Mouse (Mus musculus): ENCODE measurements around the gene Dip2b. TPM values are rescaled to one million over a fixed set of nuclear protein-coding genes. Genes with fewer than 3 reads are reported as not detected.
A peak's percentile ranks its signal among the peaks of the same experiment; 100 is the strongest.

Gene Dip2b
- polyA plus RNA-seq, 1 experiment from 2014 or later: 2.4 TPM

DNA sequence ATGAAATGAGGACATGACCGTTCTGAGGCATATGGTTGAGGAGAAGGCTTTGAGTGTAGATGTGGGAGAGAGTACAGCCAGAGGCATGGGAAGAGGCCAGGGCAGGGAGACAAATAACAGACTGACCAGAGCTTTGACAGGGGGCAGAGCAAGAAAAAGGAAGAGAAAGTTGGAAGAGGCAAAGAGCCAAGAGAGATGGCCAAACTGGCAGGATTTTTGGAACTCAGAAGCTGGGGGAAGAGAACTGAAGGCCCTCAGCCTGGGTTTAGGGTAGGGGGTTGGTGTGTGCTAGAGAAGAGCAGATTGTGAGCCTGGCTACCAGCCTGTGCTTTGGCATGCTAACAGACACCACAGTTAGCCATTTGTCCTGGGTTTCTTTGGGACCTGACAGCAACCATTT is 187.4 kb downstream of the Dip2b start:
- no peaks in the 10 kb centered on the region for H3K9me3 ChIP-seq (replicated peaks)
- ATAC-seq (ENCODE audit: insufficient read depth): no peak
- WGBS (ENCODE audit: insufficient replicate concordance): 84% methylated on average over 1 of the region's 1 CpGs
- H3K4me1 ChIP-seq (replicated peaks): peaks cover 50% of the 10 kb centered on the region
- no peaks in the 10 kb centered on the region for H3K36me3 ChIP-seq (replicated peaks)
- H3K4me2 ChIP-seq: peak overlapping the region; percentile 71
- H3K4me3 ChIP-seq (replicated peaks): no peak overlapping the region
- peak overlapping the region; percentile 99 for H3K27ac ChIP-seq (replicated peaks)
- no peaks in the 10 kb centered on the region for H3K27me3 ChIP-seq
- no peak overlapping the region for H3K9ac ChIP-seq

DNA sequence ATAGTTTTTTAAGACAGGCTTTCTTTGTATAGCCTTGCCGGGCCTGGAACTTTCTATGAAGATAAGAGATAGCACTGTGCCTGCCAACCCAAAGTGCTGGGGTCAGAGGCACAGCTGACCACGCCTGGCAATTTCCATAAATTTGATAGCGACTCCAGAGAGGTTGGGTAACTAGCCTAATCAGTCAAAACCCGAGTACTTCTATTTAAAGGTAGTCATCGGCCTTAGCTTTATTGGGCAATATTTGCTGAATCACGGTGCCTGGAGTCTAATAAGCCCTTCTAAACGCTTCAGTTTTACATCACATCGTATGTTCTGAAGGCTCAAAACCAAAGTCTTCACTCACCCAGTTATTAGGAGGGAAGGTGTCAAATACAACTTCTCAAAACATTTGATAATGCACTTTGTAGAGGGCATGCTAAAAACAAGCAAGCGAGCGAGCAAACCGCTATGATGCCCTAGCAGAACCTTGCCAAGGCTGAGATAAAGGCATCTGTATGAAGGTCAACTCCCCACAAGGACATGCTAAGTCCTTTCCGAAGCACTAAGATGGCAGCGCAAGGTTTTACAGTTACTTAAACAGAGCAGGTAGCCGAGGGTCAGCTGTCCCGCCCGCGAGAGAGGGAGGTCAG is 188.7 kb downstream of the Dip2b start:
- Histone ChIP-seq H3K27ac (replicated peaks) (peak overlapping the region; percentile 99), H3K9ac (peak overlapping the region; percentile 94), H3K4me3 (replicated peaks) (peak overlapping the region; percentile 92), H3K27me3 (no peaks in the 10 kb centered on the region), H3K4me2 (peak overlapping the region; percentile 71), H3K9me3 (replicated peaks) (no peaks in the 10 kb centered on the region), H3K4me1 (replicated peaks) (peaks cover 63% of the 10 kb centered on the region), H3K36me3 (replicated peaks) (0 out of 2 replicates have a peak, but pooled peaks cover 2% of the 10 kb centered on the region)
- WGBS (ENCODE audit: insufficient replicate concordance): under 1% methylated on average over 17 of the region's 17 CpGs
- ATAC-seq (ENCODE audit: insufficient read depth): peak; percentile 79

GRCm38 (mm10) chr15:100227663-100228534 is 189.4 kb downstream of the Dip2b start, which contains the start of gene Atf1:
Gene Atf1, plus strand, starts transcription at chr15:100227819.
- under 1% methylated on average over 87 of the region's 133 CpGs for WGBS (ENCODE audit: insufficient replicate concordance)
- peak within 1 kb of the TSS; percentile 99 for H3K27ac ChIP-seq (replicated peaks)
- H3K4me2 ChIP-seq: peak within 1 kb of the TSS; percentile 71
- H3K9ac ChIP-seq: peak within 1 kb of the TSS; percentile 94
- peak; percentile 73 for ATAC-seq (ENCODE audit: insufficient read depth)
- H3K36me3 ChIP-seq (replicated peaks): peaks cover 9% of the 10 kb centered on the region
- H3K4me1 ChIP-seq (replicated peaks): peaks cover 65% of the 10 kb centered on the region
- H3K9me3 ChIP-seq (replicated peaks): no peaks in the 10 kb centered on the region
- H3K4me3 ChIP-seq (replicated peaks): peak within 1 kb of the TSS; percentile 92
- no peaks in the 10 kb centered on the region for H3K27me3 ChIP-seq

- Histone ChIP-seq H3K27me3 (no peaks in the 10 kb centered on the region), H3K9me3 (replicated peaks) (no peaks in the 10 kb centered on the region), H3K4me1 (replicated peaks) (peaks cover 69% of the 10 kb centered on the region), H3K36me3 (replicated peaks) (peaks cover 18% of the 10 kb centered on the region), H3K9ac (peak overlapping the region; percentile 94), H3K27ac (replicated peaks) (peak overlapping the region; percentile 99), H3K4me3 (replicated peaks) (peak overlapping the region; percentile 92), H3K4me2 (peak overlapping the region; percentile 71)
- WGBS (ENCODE audit: insufficient replicate concordance): 2% methylated on average over 16 of the region's 16 CpGs
- 0 out of 2 replicates have a peak, but pooled peaks have one; percentile 7 for ATAC-seq (ENCODE audit: insufficient read depth)
These were observed 190.3 kb downstream of the Dip2b start for GRCm38 (mm10) chr15:100228535-100229336.

GRCm38 (mm10) chr15:100230655-100231054 is 192.2 kb downstream of the Dip2b start:
- peak overlapping the region; percentile 92; the same call in 1 of the 2 replicates for H3K4me3 ChIP-seq (replicated peaks)
- 42% methylated on average over 1 of the region's 1 CpGs for WGBS (ENCODE audit: insufficient replicate concordance)
- peaks cover 74% of the 10 kb centered on the region for H3K4me1 ChIP-seq (replicated peaks)
- 0 out of 2 replicates have a peak overlapping the region, but pooled peaks have one; percentile 23 for H3K9ac ChIP-seq
- H3K27ac ChIP-seq (replicated peaks): peak overlapping the region; percentile 21; the same call in 1 of the 2 replicates
- no peaks in the 10 kb centered on the region for H3K9me3 ChIP-seq (replicated peaks)
- H3K4me2 ChIP-seq: peak overlapping the region; percentile 71; the same call in 1 of the 2 replicates
- no peaks in the 10 kb centered on the region for H3K27me3 ChIP-seq
- no peak for ATAC-seq (ENCODE audit: insufficient read depth)
- H3K36me3 ChIP-seq (replicated peaks): peaks cover 37% of the 10 kb centered on the region

- 0 out of 2 replicates have a peak overlapping the region, but pooled peaks have one; percentile 19 for H3K27ac ChIP-seq (replicated peaks)
- ATAC-seq (ENCODE audit: insufficient read depth): no peak
- H3K9ac ChIP-seq: no peak overlapping the region
- H3K4me2 ChIP-seq: no peak overlapping the region; the same call in 1 of the 2 replicates
- no peak overlapping the region; the same call in 1 of the 2 replicates for H3K4me3 ChIP-seq (replicated peaks)
- peaks cover 49% of the 10 kb centered on the region for H3K36me3 ChIP-seq (replicated peaks)
- WGBS (ENCODE audit: insufficient replicate concordance): 63% methylated on average over 14 of the region's 14 CpGs
- H3K4me1 ChIP-seq (replicated peaks): peaks cover 65% of the 10 kb centered on the region
- H3K9me3 ChIP-seq (replicated peaks): no peaks in the 10 kb centered on the region
- no peaks in the 10 kb centered on the region for H3K27me3 ChIP-seq
These were observed 193.4 kb downstream of the Dip2b start for GRCm38 (mm10) chr15:100231616-100232525.

- ATAC-seq (ENCODE audit: insufficient read depth): peak; percentile 25; the same call in 1 of the 2 replicates
- Histone ChIP-seq H3K9ac (no peak overlapping the region), H3K27ac (replicated peaks) (peak overlapping the region; percentile 59), H3K36me3 (replicated peaks) (peaks cover 83% of the 10 kb centered on the region), H3K4me3 (replicated peaks) (no peak overlapping the region), H3K9me3 (replicated peaks) (no peaks in the 10 kb centered on the region), H3K27me3 (no peaks in the 10 kb centered on the region), H3K4me2 (no peak overlapping the region), H3K4me1 (replicated peaks) (peaks cover 43% of the 10 kb centered on the region)
- WGBS (ENCODE audit: insufficient replicate concordance): 47% methylated on average over 12 of the region's 12 CpGs
These were observed 196.9 kb downstream of the Dip2b start for GRCm38 (mm10) chr15:100235208-100235965.

DNA sequence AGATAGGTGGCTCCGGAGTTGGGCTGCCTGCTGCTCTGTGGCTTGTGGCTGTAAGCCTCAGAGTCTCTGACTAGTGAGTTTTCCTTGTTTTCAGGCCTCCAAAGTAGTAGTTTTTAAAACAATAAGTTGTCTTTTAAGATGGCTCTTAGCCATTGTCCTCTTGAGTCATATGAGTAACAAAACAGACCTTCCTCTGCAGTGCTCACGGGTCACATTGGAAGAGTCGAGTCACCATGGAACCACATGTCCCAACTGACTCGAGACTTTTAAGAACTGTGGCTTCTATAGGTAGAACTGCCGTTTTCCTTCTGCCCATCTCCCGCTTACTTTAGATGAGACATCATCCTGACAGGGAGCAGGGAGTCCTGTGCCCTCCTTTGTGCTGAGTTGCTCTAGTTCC is 198.5 kb downstream of the Dip2b start:
- Histone ChIP-seq H3K36me3 (replicated peaks) (peaks cover 98% of the 10 kb centered on the region), H3K9ac (no peak overlapping the region), H3K27ac (replicated peaks) (no peak overlapping the region), H3K9me3 (replicated peaks) (no peaks in the 10 kb centered on the region), H3K4me1 (replicated peaks) (peaks cover 27% of the 10 kb centered on the region), H3K27me3 (no peaks in the 10 kb centered on the region), H3K4me3 (replicated peaks) (no peak overlapping the region), H3K4me2 (no peak overlapping the region)
- no peak for ATAC-seq (ENCODE audit: insufficient read depth)
- 72% methylated on average over 6 of the region's 6 CpGs for WGBS (ENCODE audit: insufficient replicate concordance)

- Histone ChIP-seq H3K9ac (no peak overlapping the region), H3K4me2 (no peak overlapping the region), H3K27ac (replicated peaks) (no peak overlapping the region), H3K4me1 (replicated peaks) (no peaks in the 10 kb centered on the region), H3K4me3 (replicated peaks) (no peak overlapping the region), H3K27me3 (no peaks in the 10 kb centered on the region), H3K36me3 (replicated peaks) (peaks cover 99% of the 10 kb centered on the region), H3K9me3 (replicated peaks) (no peaks in the 10 kb centered on the region)
- WGBS (ENCODE audit: insufficient replicate concordance): 72% methylated on average over 6 of the region's 6 CpGs
- no peak for ATAC-seq (ENCODE audit: insufficient read depth)
These were observed 203.3 kb downstream of the Dip2b start for GRCm38 (mm10) chr15:100241780-100242179.
